Mouse (Mus musculus): ENCODE results near the gene Kcng3. TPM values are rescaled to one million over a fixed set of nuclear protein-coding genes. Genes with fewer than 3 reads are reported as not detected.
A peak's percentile ranks its signal among the peaks of the same experiment; 100 is the strongest.

Gene Kcng3
- total RNA-seq, 2 experiments from 2014 or later, result 6.9 to 9.4 TPM

- no peak for DNase-seq (ENCODE audit: extremely low spot score in 1 of 2, low spot score in 1 of 2)
These were observed 69.3 kb downstream of the Kcng3 start for GRCm38 (mm10) chr17:83562153-83563010.

- no peak for DNase-seq (ENCODE audit: extremely low spot score in 1 of 2, low spot score in 1 of 2)
These were observed 72.6 kb downstream of the Kcng3 start for GRCm38 (mm10) chr17:83559081-83559480.

DNA sequence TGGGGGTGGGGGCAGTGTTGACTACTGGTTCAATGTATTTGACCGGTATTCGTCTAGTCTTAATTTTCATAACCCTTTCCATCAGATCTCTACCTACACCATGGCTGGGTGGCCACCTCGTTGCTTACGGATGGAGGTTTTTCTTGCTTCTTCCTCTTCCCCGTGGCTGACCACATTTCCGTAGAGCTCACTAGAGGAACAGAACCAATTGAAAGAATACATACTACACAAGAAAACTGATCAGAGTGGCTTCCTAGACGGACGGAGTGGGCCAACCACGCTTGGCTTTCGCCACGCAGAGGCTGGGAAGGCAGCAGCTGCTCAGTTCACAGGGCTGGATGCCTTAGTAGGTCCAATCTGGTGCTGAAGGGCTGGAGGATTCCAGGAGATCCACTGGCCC is 75.9 kb downstream of the Kcng3 start:
- no peak for DNase-seq (ENCODE audit: extremely low spot score in 1 of 2, low spot score in 1 of 2)

GRCm38 (mm10) chr17:83554997-83555396 is 76.7 kb downstream of the Kcng3 start:
- DNase-seq (ENCODE audit: extremely low spot score in 1 of 2, low spot score in 1 of 2), result no peak

DNA sequence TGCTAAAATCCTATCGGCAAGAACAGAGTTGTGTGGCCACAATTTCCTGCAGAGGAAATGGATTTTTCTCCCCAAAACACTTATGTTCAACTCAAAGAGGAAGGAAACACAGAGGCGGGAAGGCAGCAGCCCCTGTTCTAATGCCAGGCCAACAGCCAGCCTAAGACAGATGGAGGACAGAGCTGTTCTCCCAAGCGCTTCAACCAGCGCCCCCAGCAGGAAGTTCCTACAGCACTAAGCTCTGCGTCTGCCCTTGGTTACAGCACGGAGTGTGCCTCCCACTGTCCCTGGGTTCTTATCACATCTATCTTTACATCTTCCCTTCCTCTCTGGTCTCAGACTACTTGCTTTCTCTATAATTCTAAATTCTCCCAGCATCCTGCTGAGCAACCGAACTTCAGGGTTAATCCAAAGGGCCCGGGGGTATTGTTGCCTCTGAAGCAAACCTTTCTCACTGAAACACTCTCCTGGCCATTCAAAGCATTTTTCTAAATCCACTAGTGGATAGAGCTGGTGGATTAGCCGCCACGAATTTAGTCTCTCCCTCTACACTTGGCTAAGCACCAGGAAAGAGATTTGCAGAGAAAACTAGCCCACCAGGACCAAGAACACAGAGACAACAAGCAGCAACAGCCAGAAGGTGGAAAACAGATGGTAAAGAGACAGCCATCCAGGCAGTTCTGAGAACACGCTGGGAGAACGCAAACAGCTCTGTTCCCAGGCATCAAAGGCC is 83.0 kb downstream of the Kcng3 start:
- DNase-seq (ENCODE audit: extremely low spot score in 1 of 2, low spot score in 1 of 2), result peak in 1 of 2 experiments; percentile 44

DNA sequence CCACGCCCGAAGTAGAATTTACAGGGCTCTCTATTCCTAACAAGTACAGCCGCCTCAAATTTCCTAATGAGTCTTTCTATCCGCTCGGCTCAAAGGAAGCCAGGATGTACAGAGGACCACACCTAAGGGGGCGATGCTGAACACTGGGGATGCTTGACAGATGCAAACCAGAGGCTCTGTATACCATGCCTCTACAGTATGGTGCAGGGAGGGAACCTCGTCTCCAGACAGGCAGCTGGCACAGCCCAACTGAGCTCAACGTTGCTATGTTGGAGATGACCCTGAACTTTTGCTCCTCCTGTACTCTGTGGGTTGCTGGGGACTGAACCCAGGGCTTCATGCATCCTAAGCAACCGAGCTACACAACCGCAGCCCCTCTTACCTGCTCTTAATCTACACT is 84.5 kb downstream of the Kcng3 start:
- no peak for DNase-seq (ENCODE audit: extremely low spot score in 1 of 2, low spot score in 1 of 2)

DNA sequence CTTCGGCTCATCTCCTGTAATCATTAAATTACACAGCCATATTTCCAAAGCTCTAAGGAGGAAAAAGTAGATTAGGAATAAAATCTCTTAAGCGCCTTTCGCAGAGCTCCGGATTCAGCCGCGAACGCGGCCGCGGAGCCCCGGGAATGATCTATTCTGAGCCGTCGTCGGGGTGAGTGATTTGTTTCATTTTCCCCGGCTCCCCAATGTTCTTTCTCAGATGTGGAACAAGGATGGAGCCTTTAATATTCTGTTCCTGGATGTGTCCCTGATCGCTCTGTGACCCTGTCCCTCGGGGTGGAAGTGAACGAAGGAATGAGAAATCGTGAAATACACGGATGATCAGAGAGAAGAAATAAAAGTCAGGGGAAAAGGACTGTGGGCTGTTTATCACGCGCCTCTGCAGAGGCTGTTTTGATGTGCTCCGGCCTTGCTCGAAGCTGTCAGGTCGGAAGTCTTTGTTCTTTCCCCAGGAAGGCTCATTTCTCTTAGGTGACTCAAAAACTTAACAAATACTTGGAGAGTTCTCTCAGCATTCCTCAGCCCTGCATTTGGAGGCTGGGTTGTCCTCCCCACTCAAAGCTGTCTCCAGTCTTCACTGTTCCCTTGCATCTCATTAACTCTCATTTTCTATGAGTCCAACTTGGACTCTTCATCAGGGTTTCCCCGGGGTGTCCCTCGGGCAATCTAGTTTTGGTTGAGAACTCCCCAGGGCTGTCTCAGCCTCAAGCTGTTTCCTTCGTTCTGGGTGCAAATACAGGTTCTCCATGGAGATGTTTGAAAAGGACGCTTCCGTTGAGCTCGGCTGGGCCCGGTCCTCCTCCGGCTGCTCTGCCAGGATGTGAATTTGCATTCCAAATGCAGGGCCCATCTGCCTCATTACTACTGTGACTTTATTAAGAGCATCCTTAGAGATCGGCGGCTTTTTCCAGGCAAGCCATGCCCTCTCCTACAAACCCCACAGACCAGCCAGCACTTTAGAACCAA is 85.6 kb downstream of the Kcng3 start:
- DNase-seq (ENCODE audit: extremely low spot score in 1 of 2, low spot score in 1 of 2), result no peak

GRCm38 (mm10) chr17:83545259-83545658 is 86.4 kb downstream of the Kcng3 start:
- DNase-seq (ENCODE audit: extremely low spot score in 1 of 2, low spot score in 1 of 2), result no peak

GRCm38 (mm10) chr17:83542424-83542823 is 89.3 kb downstream of the Kcng3 start:
- DNase-seq (ENCODE audit: extremely low spot score in 1 of 2, low spot score in 1 of 2), result no peak

- DNase-seq (ENCODE audit: extremely low spot score in 1 of 2, low spot score in 1 of 2), result no peak
These were observed 92.2 kb downstream of the Kcng3 start for GRCm38 (mm10) chr17:83539262-83540037.

DNA sequence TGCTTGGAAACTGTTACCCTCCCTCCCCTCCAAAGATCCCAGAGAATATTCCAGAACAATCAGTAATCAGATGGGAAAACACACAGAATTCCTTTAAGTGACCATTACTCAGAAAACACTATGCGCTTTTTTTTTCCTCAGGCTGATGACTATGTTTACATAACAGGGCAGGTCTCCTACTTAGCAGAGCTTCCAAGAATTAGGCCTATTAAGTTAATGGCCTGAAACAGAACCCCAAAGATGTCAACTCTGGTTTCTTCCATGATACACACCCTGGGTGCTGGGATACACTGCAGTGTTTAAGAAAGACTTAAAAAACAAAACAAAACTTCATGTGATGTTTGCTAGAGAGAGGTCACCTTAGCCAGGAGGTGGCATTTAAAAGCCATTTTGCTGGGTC is 93.0 kb downstream of the Kcng3 start:
- no peak for DNase-seq (ENCODE audit: extremely low spot score in 1 of 2, low spot score in 1 of 2)

- DNase-seq (ENCODE audit: extremely low spot score in 1 of 2, low spot score in 1 of 2), result no peak
These were observed 93.6 kb downstream of the Kcng3 start for GRCm38 (mm10) chr17:83538141-83538540.

Other genes with a start within 250 kb of the Kcng3 start
- 100 to 1,000 TPM; 178 to 199 TPM for gene Cox7a2l, start 114.6 kb downstream of the Kcng3 start, total RNA-seq (2021)
- 10 to 100 TPM; 83.8 to 89.0 TPM for gene Mta3, start 74.3 kb upstream of the Kcng3 start, total RNA-seq (2021)
- gene Haao, start 216.1 kb upstream of the Kcng3 start, total RNA-seq (2021), result not detected